Mouse (Mus musculus) limb, embryonic 14.5 days (tissue): ENCODE measurements around the gene Rab3il1. TPM values are rescaled to one million over a fixed set of nuclear protein-coding genes. Genes with fewer than 3 reads are reported as not detected.

Experiments
- ATAC-seq: fragments of 200-750 bp; cut with Nextera tagmentation; 2 replicates; pipeline ENCODE4 v1.8.0; 2017; ENCODE audit warnings: low read depth, moderate number of reproducible peaks, moderate TSS enrichment; ENCODE audit not compliant: low FRiP score
- DNase-seq: peaks from one replicate; pipeline ENCODE4 v3.0.0-alpha.2; 2015; ENCODE audit warnings: low spot score
- H3K27ac ChIP-seq: fragments of 300-500 bp; sonication (generic); replicated peaks from 2 replicates; pipeline ENCODE4 v1.5.1; 2014; ENCODE audit warnings: low read depth, mild to moderate bottlenecking, low read length, moderate library complexity, mixed read lengths
- H3K27me3 ChIP-seq: fragments of 300-500 bp; sonication (generic); 2 replicates; pipeline ENCODE4 v1.6.1; 2014; ENCODE audit warnings: low read length, mixed read lengths; ENCODE audit not compliant: control insufficient read depth, insufficient read depth
- H3K36me3 ChIP-seq: fragments of 300-500 bp; sonication (generic); 2 replicates; pipeline ENCODE4 v1.6.1; 2014; ENCODE audit warnings: mild to moderate bottlenecking, low read length, moderate library complexity, mixed read lengths; ENCODE audit not compliant: control insufficient read depth, insufficient read depth
- H3K4me1 ChIP-seq: fragments of 300-500 bp; sonication (generic); 2 replicates; pipeline ENCODE4 v1.6.1; 2014; ENCODE audit warnings: antibody characterized with exemption, low read length, mixed read lengths; ENCODE audit not compliant: control insufficient read depth, insufficient read depth
- H3K4me2 ChIP-seq: fragments of 300-500 bp; sonication (generic); replicated peaks from 2 replicates; pipeline ENCODE4 v1.6.1; 2014; ENCODE audit warnings: low read depth, mild to moderate bottlenecking, low read length, moderate library complexity; ENCODE audit not compliant: severe bottlenecking
- H3K4me3 ChIP-seq: fragments of 300-500 bp; sonication (generic); replicated peaks from 2 replicates; pipeline ENCODE4 v1.5.1; 2014; ENCODE audit warnings: low read length
- H3K9ac ChIP-seq: fragments of 300-500 bp; sonication (generic); 2 replicates; pipeline ENCODE4 v1.6.1; 2014; ENCODE audit warnings: mild to moderate bottlenecking, low read depth, low read length, moderate library complexity; ENCODE audit not compliant: severe bottlenecking
- H3K9me3 ChIP-seq: fragments of 300-500 bp; sonication (generic); 2 replicates; pipeline ENCODE4 v1.6.1; 2016; ENCODE audit warnings: low read length; ENCODE audit not compliant: control insufficient read depth
- POLR2A ChIP-seq: fragments of 200-500 bp; IDR thresholded peaks from 2 replicates; pipeline ENCODE4 v1.8.0; 2012; ENCODE audit warnings: inconsistent platforms, mild to moderate bottlenecking, moderate library complexity, borderline replicate concordance; ENCODE audit not compliant: insufficient read depth, insufficient read length; ENCODE audit errors: extremely low read depth
- WGBS: fragments of 180-500 bp; shearing (Covaris S2); extraction: QIAGEN DNeasy Blood & Tissue Kit; methylation state at CpG from one replicate; pipeline ENCODE4 v1.1.7; 2014; 5-methylcytosine and 5-hydroxymethylcytosine counted together
- polyA plus RNA-seq, 2 experiments: library from polyadenylated mRNA; depleted of rRNA in 1 of 2; stranded (reverse) in 1 of 2; unstranded in 1 of 2; fragments of >200 nt; fragmentation: Nextera tagmentation in 1 of 2; extraction: Ambion mirVana in 1 of 2; gene quantifications; 2 replicates each; pipeline versions ENCODE4 v1.2.1 to v1.2.3; 2012 to 2014

Gene Rab3il1
- polyA plus RNA-seq, 2 experiments: 36.1 to 43.9 TPM

DNA sequence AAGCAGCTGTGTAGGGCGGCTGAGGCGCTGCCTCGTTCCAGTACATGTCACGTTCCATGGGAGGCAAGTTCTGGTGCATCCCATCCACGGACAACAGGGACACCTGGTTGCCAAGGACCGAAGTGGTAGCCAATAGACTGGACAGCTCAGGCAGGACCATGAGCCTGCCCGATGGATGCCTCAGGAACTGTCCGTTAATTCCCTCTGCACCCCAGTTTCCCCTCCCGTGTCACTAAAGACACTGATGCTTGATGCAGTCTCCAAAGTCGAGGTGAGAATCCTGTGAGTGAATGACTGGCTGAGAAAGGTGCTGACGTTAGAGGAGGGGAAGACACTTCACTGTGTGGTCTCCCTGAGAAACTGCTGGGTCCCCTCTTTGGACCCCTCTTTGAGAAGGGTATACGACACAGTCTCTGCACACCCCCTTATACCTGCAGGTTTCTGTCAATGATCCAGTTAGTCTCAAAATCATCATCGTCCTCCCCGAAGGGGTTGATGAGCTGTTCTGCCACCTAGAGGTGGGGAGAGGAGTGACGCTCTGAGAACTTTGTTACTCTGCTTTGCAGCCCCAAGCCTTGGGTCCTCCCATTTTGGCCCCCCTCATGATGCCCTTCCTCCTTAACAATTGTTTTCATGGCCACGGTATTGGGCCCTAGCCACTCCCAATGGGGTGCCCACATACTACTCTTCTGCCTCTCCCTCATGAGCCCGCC, 12.1 kb upstream of the Rab3il1 start:
- no peak for TF ChIP-seq POLR2A
- Histone ChIP-seq H3K4me1 (peaks cover 10% of the 10 kb centered on the region), H3K4me2 (no peak overlapping the region), H3K27me3 (no peaks in the 10 kb centered on the region), H3K36me3 (peaks cover 18% of the 10 kb centered on the region), H3K27ac (no peak overlapping the region), H3K4me3 (no peak overlapping the region), H3K9ac (no peak overlapping the region), H3K9me3 (no peaks in the 10 kb centered on the region)
- no peak for DNase-seq
- ATAC-seq: no peak
- WGBS: 69% methylated on average over 17 of the region's 17 CpGs

DNA sequence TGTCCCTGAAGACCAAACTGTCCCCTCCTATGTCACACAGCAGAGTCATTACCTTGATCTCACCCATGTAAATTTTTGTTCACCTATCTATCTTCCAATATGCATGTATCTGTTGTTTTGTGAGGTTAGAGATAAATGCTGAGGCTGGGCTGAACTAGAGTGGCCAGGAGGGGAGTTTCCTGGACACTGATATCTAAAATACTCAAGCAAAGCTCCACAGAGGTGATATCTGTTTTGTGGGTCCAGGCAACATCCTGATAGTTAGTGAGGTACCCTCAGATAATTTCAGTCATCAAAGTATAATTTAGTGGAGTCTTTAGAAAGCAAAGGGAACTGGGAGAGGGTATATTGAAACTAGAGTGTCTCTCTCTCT, 11.6 kb upstream of the Rab3il1 start:
- Histone ChIP-seq H3K9me3 (no peaks in the 10 kb centered on the region), H3K4me2 (no peak overlapping the region), H3K4me3 (no peak overlapping the region), H3K4me1 (peaks cover 10% of the 10 kb centered on the region), H3K27me3 (no peaks in the 10 kb centered on the region), H3K9ac (no peak overlapping the region), H3K36me3 (peaks cover 13% of the 10 kb centered on the region), H3K27ac (no peak overlapping the region)
- DNase-seq (no peak), ATAC-seq (no peak)
- no peak for TF ChIP-seq POLR2A

DNA sequence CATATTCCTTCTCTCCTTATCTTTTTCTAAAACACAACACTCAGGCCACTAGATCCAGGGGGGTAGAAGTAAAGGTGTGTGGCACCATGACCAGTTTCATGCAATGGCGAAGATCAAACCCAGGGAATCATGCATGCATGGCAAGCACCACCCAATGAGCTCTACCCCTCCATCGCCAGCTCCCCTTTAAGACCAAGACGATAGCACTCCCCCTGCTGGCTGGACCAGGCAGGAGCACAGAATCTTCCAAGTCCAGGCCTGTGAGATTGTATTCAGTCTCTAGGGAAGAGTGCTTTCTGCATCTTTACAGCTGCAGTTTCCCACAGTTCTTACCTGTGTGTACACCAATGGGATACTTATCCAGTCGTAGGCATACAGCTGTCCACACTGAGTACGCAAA, 10.2 kb upstream of the Rab3il1 start:
- no peak overlapping the region for H3K9ac ChIP-seq
- no peak for TF ChIP-seq POLR2A
- H3K9me3 ChIP-seq: no peaks in the 10 kb centered on the region
- peaks cover 10% of the 10 kb centered on the region for H3K4me1 ChIP-seq
- no peaks in the 10 kb centered on the region for H3K27me3 ChIP-seq
- no peaks in the 10 kb centered on the region for H3K36me3 ChIP-seq
- no peak overlapping the region for H3K4me3 ChIP-seq
- ATAC-seq (no peak; the same call in 1 of the 2 replicates), DNase-seq (peak; percentile 61)
- no peak overlapping the region for H3K4me2 ChIP-seq
- no peak overlapping the region for H3K27ac ChIP-seq
- 26% methylated on average over 5 of the region's 5 CpGs for WGBS

DNA sequence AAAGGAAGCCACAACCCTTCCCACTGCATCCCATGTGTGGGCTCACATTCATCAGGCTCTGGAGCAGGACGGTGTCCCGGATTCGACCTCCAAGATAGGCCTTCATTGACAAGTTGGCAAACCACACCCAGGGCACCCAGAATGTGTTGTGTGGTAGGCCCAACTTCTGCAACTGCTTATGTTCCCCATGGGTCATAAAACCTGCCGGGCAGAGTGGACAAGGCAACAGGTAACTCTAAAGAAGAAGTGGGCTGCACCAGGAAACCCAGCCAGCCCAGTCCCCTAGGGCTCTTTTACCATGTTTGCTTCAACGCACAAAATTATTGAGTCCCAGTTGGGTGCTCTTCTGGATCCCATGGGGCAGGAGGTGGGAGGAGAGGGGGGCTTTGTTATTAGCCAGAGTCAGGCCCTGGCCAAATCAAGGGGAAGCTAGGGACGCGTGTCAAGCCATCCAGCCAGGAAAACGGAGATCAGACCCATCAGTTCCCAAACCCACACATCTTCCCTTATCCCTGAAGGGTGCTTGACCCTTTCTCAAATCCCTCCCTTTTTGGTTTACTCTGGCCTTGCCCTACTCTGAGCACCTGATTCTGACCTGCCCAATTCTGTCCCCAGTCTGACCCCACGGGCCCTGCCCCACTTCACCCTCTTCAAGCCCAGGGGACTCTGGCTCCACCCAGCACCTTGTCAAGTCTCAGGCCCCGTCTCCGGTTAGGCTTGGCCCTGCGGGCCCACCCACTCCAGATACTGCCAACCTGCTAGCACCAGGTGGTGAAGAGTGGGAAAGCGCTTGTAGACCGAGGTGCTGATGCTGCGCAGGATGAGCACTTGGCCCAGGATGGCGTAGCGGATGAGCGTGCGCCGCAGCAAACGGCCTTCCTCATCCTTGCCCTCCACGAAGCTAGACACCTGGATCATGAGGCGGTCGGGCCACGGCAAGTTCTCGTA, 9.2 kb upstream of the Rab3il1 start:
- H3K9me3 ChIP-seq: no peaks in the 10 kb centered on the region
- TF ChIP-seq POLR2A: no peak
- DNase-seq: no peak
- no peaks in the 10 kb centered on the region for H3K36me3 ChIP-seq
- peaks cover 7% of the 10 kb centered on the region for H3K4me1 ChIP-seq
- 43% methylated on average over 26 of the region's 26 CpGs for WGBS
- peak overlapping the region; percentile 31 for H3K9ac ChIP-seq
- peak; percentile 26 for ATAC-seq
- H3K27me3 ChIP-seq: no peaks in the 10 kb centered on the region
- peak overlapping the region; percentile 44 for H3K4me2 ChIP-seq
- no peak overlapping the region for H3K27ac ChIP-seq
- peak overlapping the region; percentile 31 for H3K4me3 ChIP-seq

DNA sequence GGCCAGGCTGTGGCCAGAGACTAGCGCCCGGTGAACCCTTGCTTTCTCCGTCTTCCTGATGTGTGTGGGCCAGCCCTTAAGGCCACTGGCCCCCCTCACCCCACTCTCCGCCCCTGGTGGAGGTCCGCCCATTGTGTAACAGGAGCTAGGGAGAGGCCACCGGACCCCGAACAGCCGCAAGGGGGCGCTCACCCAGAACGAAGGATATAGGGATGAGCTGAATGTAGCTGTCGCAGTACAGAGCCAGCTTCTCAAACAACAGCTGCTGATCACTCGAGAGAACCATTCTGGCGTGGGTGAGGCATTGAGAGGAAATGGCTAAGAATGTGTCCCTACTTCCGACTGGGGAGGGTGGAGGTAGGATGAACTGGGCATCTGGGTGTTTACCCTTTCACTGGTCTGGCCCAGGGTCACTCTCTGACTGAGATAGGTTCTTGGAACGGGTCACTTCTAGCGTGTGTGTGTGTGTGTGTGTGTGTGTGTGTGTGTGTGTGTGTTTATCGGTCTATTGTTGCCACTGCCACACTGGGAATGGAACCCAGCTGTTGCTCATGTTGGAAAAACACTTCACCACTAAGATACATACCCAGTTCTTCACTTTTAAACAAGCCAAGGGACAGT, 8.3 kb upstream of the Rab3il1 start:
- H3K4me2 ChIP-seq: peak overlapping the region; percentile 44
- no peak for TF ChIP-seq POLR2A
- H3K27me3 ChIP-seq: no peaks in the 10 kb centered on the region
- H3K27ac ChIP-seq: no peak overlapping the region
- peak overlapping the region; percentile 31 for H3K4me3 ChIP-seq
- DNase-seq (peak; percentile 87), ATAC-seq (peak; percentile 90)
- H3K9me3 ChIP-seq: no peaks in the 10 kb centered on the region
- peak overlapping the region; percentile 31; the same call in 1 of the 2 replicates for H3K9ac ChIP-seq
- WGBS: 10% methylated on average over 17 of the region's 17 CpGs
- H3K4me1 ChIP-seq: peaks cover 4% of the 10 kb centered on the region; the same call in 1 of the 2 replicates
- no peaks in the 10 kb centered on the region for H3K36me3 ChIP-seq
